Mouse (Mus musculus) left cerebral cortex, adult 2 months (tissue): ENCODE data around the gene Itih4. TPM values are rescaled to one million over a fixed set of nuclear protein-coding genes. Genes with fewer than 3 reads are reported as not detected.

Source experiments
- DNase-seq, 2 experiments: peaks; one replicate each; pipeline ENCODE4 v3.0.0; 2021 to 2022; ENCODE audit warnings: low spot score in 2 of 2, mixed read lengths in 1 of 2; ENCODE audit errors: extremely low spot score in 1 of 2
- H3K27ac ChIP-seq: fragments of 200-600 bp; 2 replicates; pipeline ENCODE4 v1.8.1; 2022
- H3K4me3 ChIP-seq: fragments of 200-600 bp; 2 replicates; pipeline ENCODE4 v1.8.1; 2022
- CTCF ChIP-seq: fragments of 200-600 bp; IDR thresholded peaks from 2 replicates; pipeline ENCODE4 v1.8.1; 2022; ENCODE audit warnings: antibody characterized with exemption, mild to moderate bottlenecking, moderate library complexity
- intact Hi-C: fragments of 180-260 bp; cut with DNase I; formaldehyde crosslinking; loops from one replicate; pipeline ENCODE4 v1.15.1; 2025
- total RNA-seq, 2 experiments: library from RNA; stranded (reverse); gene quantifications; 2 replicates each; pipeline ENCODE4 v1.2.3; 2021

Gene Itih4
- total RNA-seq, 2 experiments from 2014 or later = 0.12 TPM; not detected in 1

DNA sequence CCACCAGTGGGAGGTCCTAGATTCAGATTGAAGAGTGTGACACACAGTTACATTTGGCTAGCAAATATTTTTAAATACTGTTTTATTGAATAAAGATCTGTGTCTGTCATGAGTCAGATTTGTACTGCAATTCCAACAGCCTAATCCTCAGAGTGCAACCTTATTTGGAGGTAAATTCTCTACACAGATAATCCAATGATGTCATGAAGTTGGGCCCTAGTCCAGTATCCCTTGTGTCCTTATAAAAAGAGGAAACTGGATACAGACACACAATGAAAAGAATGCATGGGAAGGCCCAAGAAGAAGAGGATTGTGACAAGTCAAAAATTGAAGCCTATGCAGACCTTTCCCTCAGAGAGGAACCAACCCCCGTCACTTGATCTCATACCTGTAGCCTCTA lies 30.2 kb downstream of the Itih4 start:
- intact Hi-C loops = no loop called here
- no peak for DNase-seq
- no peak for TF ChIP-seq CTCF
- Histone ChIP-seq H3K27ac (no peak overlapping the region), H3K4me3 (no peak overlapping the region)

DNA sequence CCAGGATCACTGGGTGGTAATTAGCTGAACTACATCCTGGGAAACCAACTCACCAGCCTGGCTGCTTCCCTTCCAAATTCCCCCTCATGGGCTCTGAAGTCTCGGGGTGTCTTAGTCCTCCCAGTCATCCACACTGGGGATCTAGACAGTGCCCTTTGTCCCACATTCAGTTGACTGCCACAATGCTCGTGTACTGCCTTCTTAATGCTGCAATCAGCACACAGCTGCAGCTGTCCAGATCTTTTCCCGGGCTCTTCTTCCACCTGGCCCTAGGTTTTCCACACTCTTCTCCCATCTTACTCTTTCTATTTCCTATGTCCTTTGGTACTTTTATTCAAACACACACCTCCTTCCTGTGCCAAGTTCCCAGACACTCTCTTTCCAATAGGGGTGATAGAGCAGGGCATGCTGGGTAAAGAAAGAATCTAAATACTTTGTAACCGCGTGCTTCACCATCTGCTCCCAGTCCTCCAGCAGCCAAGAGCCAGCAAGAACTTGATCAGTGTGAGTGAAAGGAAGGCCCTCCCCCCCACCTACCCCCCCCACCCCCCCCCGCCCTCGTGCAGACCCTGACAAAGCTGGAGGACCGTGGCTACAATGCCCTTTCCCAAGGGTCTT lies 35.9 kb downstream of the Itih4 start:
- Histone ChIP-seq H3K27ac (no peak overlapping the region), H3K4me3 (no peak overlapping the region)
- no peak for TF ChIP-seq CTCF
- intact Hi-C loops = no loop called here
- DNase-seq = no peak

DNA sequence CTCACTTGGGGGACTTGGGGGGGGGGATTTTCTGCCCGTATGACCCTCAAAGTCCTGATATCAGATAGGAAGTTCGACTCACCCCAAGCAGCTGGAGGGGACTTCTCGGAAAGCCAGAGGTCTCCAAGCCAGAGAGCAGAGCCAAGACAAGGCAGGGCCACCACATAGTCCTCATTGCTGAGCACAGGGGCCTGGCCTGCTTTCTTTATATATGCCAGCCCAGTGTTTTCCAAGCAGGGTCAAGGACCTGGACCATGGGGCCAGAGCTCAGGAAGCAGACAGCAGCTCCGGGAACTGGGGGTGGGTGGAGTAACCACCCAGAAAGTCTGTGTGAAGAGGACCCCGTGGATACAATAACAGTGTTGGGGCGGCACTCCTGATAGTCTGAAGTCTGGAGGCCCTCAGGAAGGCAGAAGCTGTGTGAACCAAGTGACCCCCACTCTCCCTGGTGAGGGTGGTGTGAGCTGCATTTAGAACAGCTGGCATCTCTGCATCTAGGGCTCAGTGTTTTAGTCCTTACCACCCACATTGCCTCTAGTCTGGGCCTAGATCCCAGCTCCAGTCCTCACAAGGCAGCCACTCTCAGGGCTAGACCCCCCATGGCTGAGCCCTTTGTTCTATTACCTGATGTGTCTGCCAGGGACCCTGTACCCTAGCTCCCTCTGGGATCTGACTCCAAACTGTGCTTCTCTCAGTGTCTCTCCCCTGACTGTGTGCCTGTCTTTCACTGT lies 37.3 kb downstream of the Itih4 start, which contains the start of gene Itih3:
Gene Itih3 (minus strand): TSS at position 386 of the 731 bp plus-strand sequence.
- intact Hi-C loops = no loop called here
- TF ChIP-seq CTCF = no peak

DNA sequence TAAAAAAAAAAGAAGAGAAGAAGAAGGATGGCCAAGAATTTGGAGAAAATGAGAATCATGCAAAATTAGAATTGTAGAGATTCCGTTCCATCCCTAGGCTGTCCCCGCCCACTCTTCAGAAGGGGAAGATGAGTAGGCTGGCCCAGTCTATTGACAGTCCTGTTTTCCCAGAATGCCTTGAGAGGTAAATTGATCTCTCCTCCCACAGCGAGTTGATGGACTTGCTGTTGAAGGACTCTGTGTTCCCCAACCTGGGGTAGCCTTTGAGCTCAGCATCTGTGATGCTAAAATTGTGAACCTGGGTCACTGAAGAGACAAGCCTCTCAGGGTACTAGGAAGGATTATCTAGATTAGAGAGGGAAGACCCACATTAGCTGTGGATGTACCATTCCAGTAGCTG lies 39.2 kb downstream of the Itih4 start:
- no peak for DNase-seq
- TF ChIP-seq CTCF = no peak
- H3K27ac ChIP-seq = no peak overlapping the region
- intact Hi-C loops = no loop called here
- H3K4me3 ChIP-seq = no peak overlapping the region

More for the DNA sequence above, 37.3 kb downstream of the Itih4 start, which contains the start of gene Itih3:
- peak within 1 kb of the TSS; percentile 38; the same call in 1 of the 2 replicates for H3K27ac ChIP-seq
- peak; percentile 22 for DNase-seq
- no peak within 1 kb of the TSS for H3K4me3 ChIP-seq

DNA sequence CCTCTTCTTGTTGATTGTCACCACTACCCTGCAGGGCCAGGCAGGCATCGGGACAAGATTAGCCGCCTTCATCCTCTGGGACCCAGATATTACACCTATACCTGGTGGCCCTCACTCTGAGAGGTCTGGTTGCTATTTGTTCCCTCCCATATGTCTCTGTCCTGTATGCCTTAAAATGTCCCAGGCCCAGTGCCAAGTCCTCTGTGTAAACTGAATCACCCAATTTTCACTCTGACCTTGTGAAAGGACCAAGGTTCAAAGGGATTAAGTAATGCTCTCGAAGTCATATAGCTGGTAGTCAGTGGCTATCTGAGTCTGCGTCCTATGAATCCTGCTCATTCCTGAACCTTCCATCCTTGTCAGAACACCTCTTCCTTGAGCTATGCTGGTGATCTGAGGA lies 44.1 kb downstream of the Itih4 start:
- Histone ChIP-seq H3K27ac (no peak overlapping the region), H3K4me3 (no peak overlapping the region)
- no peak for TF ChIP-seq CTCF
- DNase-seq = no peak
- intact Hi-C loops = loop anchor here (5.0 kb wide), 1 partner anchor 38 kb away; no protein-coding TSS in a partner anchor

DNA sequence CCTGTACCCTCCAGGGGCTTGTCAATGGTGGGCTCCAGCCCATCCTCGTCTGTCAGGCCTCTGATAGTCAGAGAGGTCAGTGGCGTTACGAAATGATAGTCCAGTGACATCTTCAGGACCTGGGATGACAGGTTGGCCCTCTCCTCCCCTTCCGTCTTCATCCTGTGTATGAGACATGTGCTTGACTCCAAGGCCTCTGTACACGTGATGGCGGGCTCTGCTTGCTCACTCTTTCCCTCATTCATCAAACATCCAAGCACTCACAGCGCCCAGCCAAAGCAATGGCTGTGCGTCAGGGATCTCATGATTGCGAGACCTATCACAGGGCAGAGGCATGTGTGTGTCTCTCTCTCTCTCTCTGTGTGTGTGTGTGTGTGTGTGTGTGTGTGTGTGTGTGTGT lies 47.1 kb downstream of the Itih4 start:
- Histone ChIP-seq H3K4me3 (no peak overlapping the region), H3K27ac (no peak overlapping the region)
- no peak for DNase-seq
- no peak for TF ChIP-seq CTCF
- intact Hi-C loops = loop anchor here (5.0 kb wide), 1 partner anchor 41 kb away; no protein-coding TSS in a partner anchor

DNA sequence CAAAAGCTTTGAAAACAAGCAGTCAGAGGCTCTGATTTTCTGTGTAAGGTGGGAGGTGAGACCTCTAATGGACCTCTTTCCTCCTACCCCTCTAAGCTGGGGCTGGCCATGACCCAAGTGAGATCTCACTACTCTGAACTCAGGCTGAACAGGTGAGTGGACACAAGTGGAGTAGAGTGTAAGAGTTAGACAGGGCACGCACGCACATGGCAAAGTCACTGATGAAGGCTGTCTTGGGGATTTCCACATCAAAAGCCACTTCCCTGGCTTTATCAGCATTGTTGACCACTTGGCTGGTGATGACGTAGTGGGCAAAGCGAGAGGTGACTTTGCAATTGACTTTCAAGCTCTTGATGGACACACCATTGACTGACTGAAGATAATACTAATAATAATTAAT lies 56.0 kb downstream of the Itih4 start:
- DNase-seq = no peak
- intact Hi-C loops = loop anchor here (5.0 kb wide), 1 partner anchor 115 kb away; the partner anchor contains the start of gene Tmem110
- no peak overlapping the region for H3K27ac ChIP-seq
- no peak overlapping the region for H3K4me3 ChIP-seq
- TF ChIP-seq CTCF = no peak

DNA sequence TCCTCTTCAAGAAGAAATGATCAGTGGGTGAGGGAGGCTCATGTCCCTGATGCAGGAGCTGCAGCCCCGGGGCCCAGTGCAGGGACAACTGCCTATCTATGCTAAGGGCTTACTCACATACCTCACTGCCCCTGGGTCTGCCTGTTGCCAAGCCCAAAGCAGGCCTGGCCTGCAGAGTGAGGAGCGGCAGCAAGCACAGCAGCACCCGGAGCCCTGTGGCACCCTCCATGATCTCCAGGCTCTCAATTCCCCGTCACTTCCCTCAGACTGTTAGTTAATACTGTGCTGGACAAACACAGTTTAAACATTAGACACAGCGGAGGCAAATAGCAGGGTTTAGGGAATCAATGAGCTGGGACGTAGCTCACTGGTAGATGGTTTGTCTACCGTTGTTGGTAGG lies 56.8 kb downstream of the Itih4 start, which contains the start of gene Itih1:
Gene Itih1 (minus strand): TSS at position 252 of the 400 bp plus-strand sequence.
- TF ChIP-seq CTCF = no peak
- Histone ChIP-seq H3K27ac (no peak within 1 kb of the TSS), H3K4me3 (no peak within 1 kb of the TSS)
- DNase-seq = no peak
- intact Hi-C loops = loop anchor here (5.0 kb wide), 1 partner anchor 116 kb away; the partner anchor contains the start of gene Tmem110

DNA sequence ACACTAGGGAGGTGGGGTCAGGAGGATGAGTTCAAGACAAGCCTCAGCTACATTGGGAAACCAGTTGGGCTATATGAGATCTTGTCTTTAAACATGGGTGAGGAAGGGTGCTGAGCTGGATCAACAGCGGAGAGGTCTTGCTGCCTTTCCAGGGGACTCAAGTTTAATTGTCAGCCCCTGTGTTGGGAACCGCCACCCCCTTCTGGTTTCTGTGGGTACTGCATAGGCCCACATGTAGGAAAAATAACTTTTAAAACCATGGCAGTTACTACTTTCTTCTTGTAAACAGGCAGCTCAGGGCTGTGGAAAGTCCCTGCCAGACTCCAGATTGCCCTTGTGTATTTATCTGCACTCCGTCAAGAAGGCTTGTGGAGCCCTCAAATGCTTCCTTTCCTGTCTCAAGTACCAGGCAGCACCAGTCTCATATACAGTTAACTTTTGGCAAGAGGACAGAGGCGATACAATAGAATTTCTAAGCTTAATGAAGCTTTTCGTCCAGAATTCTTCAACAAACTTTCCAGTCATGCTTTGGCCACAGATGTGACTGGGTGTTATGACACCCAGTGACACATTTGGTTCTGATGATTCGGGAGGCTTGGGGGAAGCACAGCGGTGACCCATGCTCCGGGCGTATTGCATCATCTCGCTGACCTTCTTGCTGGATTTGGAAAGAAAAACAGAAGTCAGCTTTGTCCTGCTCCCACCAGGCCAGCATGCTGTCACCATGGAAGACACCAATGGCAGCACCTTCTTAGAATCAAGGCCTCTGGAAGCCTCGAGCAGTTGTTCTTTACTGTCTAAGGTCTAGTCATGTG lies 57.8 kb downstream of the Itih4 start:
- intact Hi-C loops = loop anchor here (2.0 to 5.0 kb wide), 2 partner anchors 77 to 117 kb away; partner anchors contain the start of gene Tmem110
- no peak overlapping the region for H3K27ac ChIP-seq

DNA sequence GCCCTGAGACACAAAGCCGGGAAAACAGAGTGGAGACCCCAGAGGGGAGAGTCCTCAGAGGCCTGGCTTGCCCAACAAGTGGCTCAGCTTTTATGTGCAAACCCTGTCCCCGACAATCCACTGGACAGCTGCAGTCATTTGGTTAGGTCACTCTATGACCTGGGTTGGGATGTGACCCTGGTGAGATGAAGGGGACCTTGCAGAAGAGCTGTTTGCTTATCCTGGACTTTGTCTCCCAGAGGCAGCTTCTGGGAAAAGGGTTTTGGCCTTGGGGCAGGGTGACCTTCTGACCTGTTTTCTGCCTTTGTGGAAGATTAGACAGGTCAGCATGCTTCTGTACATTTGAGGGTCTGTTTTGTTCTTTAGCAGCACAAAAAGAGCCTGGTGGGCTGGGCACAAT lies 58.5 kb downstream of the Itih4 start:
- H3K4me3 ChIP-seq = no peak overlapping the region
- no peak for TF ChIP-seq CTCF
- intact Hi-C loops = loop anchor here (2.0 to 5.0 kb wide), 2 partner anchors 78 to 117 kb away; partner anchors contain the start of gene Tmem110
- no peak for DNase-seq
- no peak overlapping the region for H3K27ac ChIP-seq

More for the DNA sequence above, 57.8 kb downstream of the Itih4 start:
- no peak overlapping the region for H3K4me3 ChIP-seq
- TF ChIP-seq CTCF = peak; percentile 89
- peak; percentile 49 to 68 for DNase-seq

DNA sequence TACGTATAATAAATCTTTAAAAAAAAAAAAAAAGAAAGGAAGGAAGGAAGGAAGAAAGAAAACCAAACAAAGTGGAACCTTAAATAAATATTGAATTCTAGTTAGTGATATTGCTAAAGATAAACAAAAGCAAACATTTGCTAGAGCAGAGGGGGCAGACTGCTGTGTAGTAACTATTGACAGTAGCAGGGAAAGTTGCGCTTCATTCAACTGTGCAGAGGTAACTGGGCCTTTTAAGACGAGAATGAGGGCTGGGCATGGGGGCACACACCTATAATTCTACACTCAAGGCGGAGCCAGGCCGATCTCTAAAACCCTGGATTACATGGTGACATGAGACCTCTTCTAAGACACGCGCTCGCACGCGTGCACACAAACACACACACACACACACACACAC lies 63.7 kb downstream of the Itih4 start:
- Histone ChIP-seq H3K27ac (no peak overlapping the region), H3K4me3 (no peak overlapping the region)
- no peak for DNase-seq
- intact Hi-C loops = loop anchor here (2.0 kb wide), 1 partner anchor 51 kb away; the partner anchor contains the start of genes Glt8d1 and Spcs1
- no peak for TF ChIP-seq CTCF
